Mouse (Mus musculus): Measurements from ENCODE around the gene Mdga2.
A peak's percentile ranks its signal among the peaks of the same experiment; 100 is the strongest.

Mdga2 gene

GRCm38 (mm10) chr12:67222221-67223025, at the start of gene Mdga2:
TSS of gene Mdga2 (minus strand) at chr12:67222549.
- peak; percentile 70 for DNase-seq (ENCODE audit: extremely low spot score, low spot score)

GRCm38 (mm10) chr12:67267409-67267808, 45.1 kb upstream of the Mdga2 start:
- DNase-seq (ENCODE audit: extremely low spot score, low spot score) = no peak

GRCm38 (mm10) chr12:67223530-67223929, 1.2 kb upstream of the Mdga2 start:
- no peak for DNase-seq (ENCODE audit: extremely low spot score, low spot score)

- DNase-seq (ENCODE audit: extremely low spot score, low spot score) = peak; percentile 70
These were observed 774 bp downstream of the Mdga2 start for GRCm38 (mm10) chr12:67221329-67222220.

- DNase-seq (ENCODE audit: extremely low spot score, low spot score) = peak; percentile 54
These were observed 1.6 kb downstream of the Mdga2 start for GRCm38 (mm10) chr12:67220641-67221231.

- DNase-seq (ENCODE audit: extremely low spot score, low spot score) = peak; percentile 27
These were observed 2.3 kb downstream of the Mdga2 start for GRCm38 (mm10) chr12:67220041-67220440.

- DNase-seq (ENCODE audit: extremely low spot score, low spot score) = peak; percentile 13
These were observed 2.8 kb downstream of the Mdga2 start for GRCm38 (mm10) chr12:67219564-67219963.

GRCm38 (mm10) chr12:67212801-67213200, 9.5 kb downstream of the Mdga2 start:
- DNase-seq (ENCODE audit: extremely low spot score, low spot score) = no peak

- DNase-seq (ENCODE audit: extremely low spot score, low spot score) = no peak
These were observed 44.2 kb downstream of the Mdga2 start for GRCm38 (mm10) chr12:67178155-67178554.

GRCm38 (mm10) chr12:67156569-67157237, 65.6 kb downstream of the Mdga2 start:
- no peak for DNase-seq (ENCODE audit: extremely low spot score, low spot score)

GRCm38 (mm10) chr12:67153077-67153476, 69.3 kb downstream of the Mdga2 start:
- no peak for DNase-seq (ENCODE audit: extremely low spot score, low spot score)

- DNase-seq (ENCODE audit: extremely low spot score, low spot score) = no peak
These were observed 80.7 kb downstream of the Mdga2 start for GRCm38 (mm10) chr12:67141605-67142004.

GRCm38 (mm10) chr12:67140131-67140530, 82.2 kb downstream of the Mdga2 start:
- no peak for DNase-seq (ENCODE audit: extremely low spot score, low spot score)

GRCm38 (mm10) chr12:67127457-67127856, 94.9 kb downstream of the Mdga2 start:
- DNase-seq (ENCODE audit: extremely low spot score, low spot score) = no peak

GRCm38 (mm10) chr12:67123874-67124273, 98.5 kb downstream of the Mdga2 start:
- no peak for DNase-seq (ENCODE audit: extremely low spot score, low spot score)

GRCm38 (mm10) chr12:67118652-67119515, 103.5 kb downstream of the Mdga2 start:
- no peak for DNase-seq (ENCODE audit: extremely low spot score, low spot score)

GRCm38 (mm10) chr12:67104171-67104570, 118.2 kb downstream of the Mdga2 start:
- no peak for DNase-seq (ENCODE audit: extremely low spot score, low spot score)

- DNase-seq (ENCODE audit: extremely low spot score, low spot score) = no peak
These were observed 127.9 kb downstream of the Mdga2 start for GRCm38 (mm10) chr12:67094414-67094813.

- no peak for DNase-seq (ENCODE audit: extremely low spot score, low spot score)
These were observed 131.9 kb downstream of the Mdga2 start for GRCm38 (mm10) chr12:67090420-67090965.

Measured in neural tube, embryonic 10.5 days (tissue).